Mouse (Mus musculus): ENCODE data around the gene Cys1.
"Not testable (repeated sequence)": the region's sequence is repeated elsewhere in the genome, so short reads cannot be mapped to it uniquely, and the experiment has no call there.

Cys1 gene

GRCm38 (mm10) chr12:24644125-24644571, 37.5 kb downstream of the Cys1 start:
- no peak for DNase-seq

GRCm38 (mm10) chr12:24642370-24642802, 39.2 kb downstream of the Cys1 start:
- DNase-seq, result peak; percentile 96 to 97

GRCm38 (mm10) chr12:24638787-24639186, 42.8 kb downstream of the Cys1 start:
- not testable (repeated sequence) for DNase-seq

- no peak for DNase-seq
These were observed 47.0 kb downstream of the Cys1 start for GRCm38 (mm10) chr12:24634648-24635047.

GRCm38 (mm10) chr12:24634212-24634611, 47.4 kb downstream of the Cys1 start:
- DNase-seq, result no peak

- no peak for DNase-seq
These were observed 47.8 kb downstream of the Cys1 start for GRCm38 (mm10) chr12:24633753-24634191.

- no peak for DNase-seq
These were observed 49.2 kb downstream of the Cys1 start for GRCm38 (mm10) chr12:24632404-24632803.

- DNase-seq, result no peak
These were observed 51.4 kb downstream of the Cys1 start for GRCm38 (mm10) chr12:24630220-24630619.

GRCm38 (mm10) chr12:24627215-24627614, 54.4 kb downstream of the Cys1 start:
- no peak for DNase-seq

GRCm38 (mm10) chr12:24626401-24626800, 55.2 kb downstream of the Cys1 start:
- no peak for DNase-seq

GRCm38 (mm10) chr12:24623486-24624251, 57.9 kb downstream of the Cys1 start:
- no peak for DNase-seq

- DNase-seq, result no peak
These were observed 62.2 kb downstream of the Cys1 start for GRCm38 (mm10) chr12:24619436-24619835.

Data from cerebellum, postnatal 10 days (tissue).